9 mouse cellular contexts compared by ENCODE assay signal in the genomic region with DNA sequence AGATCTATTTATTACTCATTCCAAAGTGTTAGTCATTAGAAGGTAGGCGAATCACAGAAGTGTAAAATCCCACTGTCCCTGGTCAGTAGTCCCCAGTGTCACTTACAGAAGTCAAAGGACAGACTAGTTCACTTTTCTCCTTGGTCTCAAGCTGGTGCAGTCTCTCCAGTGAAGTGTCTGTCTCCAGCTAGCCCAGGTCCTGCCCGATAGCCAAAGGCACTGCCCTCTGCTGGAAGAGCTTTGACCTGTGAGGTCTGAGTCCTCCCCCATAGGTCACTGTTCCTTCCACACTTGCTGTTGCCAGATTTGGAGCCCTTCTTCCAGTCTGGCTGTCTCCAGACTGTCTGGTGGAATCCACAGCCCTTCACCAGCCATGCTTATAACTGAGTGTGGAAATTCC. TPM values are rescaled to one million over a fixed set of nuclear protein-coding genes. Genes with fewer than 3 reads are reported as not detected.
DNase-seq lines count a peak whose midpoint lies in the region; ATAC-seq lines count a peak whose summit lies in the region.
"Had no signal": no experiment of that assay in that cellular context is flagged by ENCODE, and none has a peak within 500 bp of the region (broad histone marks: within the 10 kb centered on the region; RNA-seq: fewer than 3 reads in every experiment).

No protein-coding gene starts in this region.

- H3K27me3 ChIP-seq in forebrain, embryonic 10.5 days (ENCODE audit: poor library complexity, severe bottlenecking) = no peaks in the 10 kb centered on the region
- no peaks in the 10 kb centered on the region for H3K27me3 ChIP-seq in forebrain, embryonic 16.5 days (replicated peaks; ENCODE audit: control insufficient read depth, insufficient read depth, low read length)
- H3K27me3 ChIP-seq: limb, embryonic 12.5 days had no signal

- H3K27ac ChIP-seq in forebrain, embryonic 10.5 days = no peak overlapping the region
- H3K27ac ChIP-seq in forebrain, embryonic 16.5 days (ENCODE audit: low read length) = no peak overlapping the region

- H3K9ac ChIP-seq in forebrain, embryonic 16.5 days (replicated peaks; ENCODE audit: low read depth, low read length) = no peak overlapping the region

- H3K36me3 ChIP-seq in forebrain, embryonic 10.5 days (replicated peaks) = peaks cover 4% of the 10 kb centered on the region
- no peaks in the 10 kb centered on the region for H3K36me3 ChIP-seq in forebrain, embryonic 16.5 days (ENCODE audit: control insufficient read depth, insufficient read depth)
- H3K36me3 ChIP-seq: limb, embryonic 12.5 days had no signal

- no peaks in the 10 kb centered on the region for H3K9me3 ChIP-seq in forebrain, embryonic 10.5 days
- H3K9me3 ChIP-seq in forebrain, embryonic 16.5 days (ENCODE audit: control insufficient read depth, low read length) = no peaks in the 10 kb centered on the region
- H3K9me3 ChIP-seq: limb, embryonic 12.5 days had no signal

- peak; percentile 28 for DNase-seq in forebrain, embryonic 10.5 days (ENCODE audit: extremely low spot score, low spot score)
- DNase-seq in CD4-positive helper T cell, adult 2 months (ENCODE audit: low read depth, low spot score) = peak; percentile 25
- peak; percentile 29 for DNase-seq in cerebellum, adult 11-12 months
- DNase-seq in heart, adult 11 months = peak; percentile 95
- DNase-seq in kidney, postnatal 4 days = peak; percentile 38 to 64
- DNase-seq in mesoderm, embryonic 11.5 days (ENCODE audit: low read depth, low spot score) = peak; percentile 29
- peak; percentile 25 for DNase-seq in thymus, postnatal 4 days

- H3K4me2 ChIP-seq in forebrain, embryonic 16.5 days (ENCODE audit: low read length) = no peak overlapping the region

- ATAC-seq in forebrain, embryonic 16.5 days = no peak

- WGBS in forebrain, embryonic 10.5 days = 18% methylated on average over 2 of the region's 2 CpGs
- WGBS in forebrain, embryonic 16.5 days = 28% methylated on average over 2 of the region's 2 CpGs

- H3K4me1 ChIP-seq in forebrain, embryonic 10.5 days = peaks cover 13% of the 10 kb centered on the region; the same call in 1 of the 2 replicates
- no peaks in the 10 kb centered on the region for H3K4me1 ChIP-seq in forebrain, embryonic 16.5 days (replicated peaks; ENCODE audit: control insufficient read depth, insufficient read depth, low read length)
- H3K4me1 ChIP-seq: limb, embryonic 12.5 days had no signal

- no peak overlapping the region for H3K4me3 ChIP-seq in forebrain, embryonic 10.5 days
- no peak overlapping the region for H3K4me3 ChIP-seq in forebrain, embryonic 16.5 days (replicated peaks; ENCODE audit: low read length)

RNA-seq across cellular contexts. Expression of a gene that starts 2.1 kb away (rescaled TPM):
- polyA plus RNA-seq in forebrain, embryonic 10.5 days (2016; fragmentation: Nextera tagmentation; extraction: Ambion mirVana) = 21.3 and 21.9 TPM in 2 replicates
- 11.4 and 13.5 TPM in 2 replicates for polyA plus RNA-seq in forebrain, embryonic 16.5 days (2015; fragmentation: Nextera tagmentation; extraction: Ambion mirVana)

Comparison
In these comparisons a context has a peak if more than half of its experiments do, and no peak if none do; other contexts are left out.
1. DNase-seq: peak in every context shown above with its lines; median percentile 95 in heart, adult 11 months; 51 in kidney, postnatal 4 days; 29 in cerebellum, adult 11-12 months; 29 in mesoderm, embryonic 11.5 days; 28 in forebrain, embryonic 10.5 days; 25 in CD4-positive helper T cell, adult 2 months; 25 in thymus, postnatal 4 days.